Mouse (Mus musculus) spleen, adult 2 months (tissue): ENCODE results near the gene Thsd4. TPM values are rescaled to one million over a fixed set of nuclear protein-coding genes. Genes with fewer than 3 reads are reported as not detected.

Experiments used
- DNase-seq, 2 experiments: peaks; one replicate each; pipeline versions ENCODE4 v3.0.0 to v3.0.0-alpha.2; 2012 to 2021; ENCODE audit warnings: low spot score in 2 of 2, low read depth in 1 of 2
- H3K27ac ChIP-seq: fragments of 200-500 bp; 2 replicates; pipeline ENCODE4 v1.5.1; 2012; ENCODE audit warnings: low read length, inconsistent platforms; ENCODE audit not compliant: insufficient read depth
- H3K27me3 ChIP-seq: fragments of 200-500 bp; 2 replicates; pipeline ENCODE4 v1.6.1; 2012; ENCODE audit warnings: mild to moderate bottlenecking, moderate library complexity, low read length, inconsistent platforms; ENCODE audit not compliant: control insufficient read depth, insufficient read depth
- H3K36me3 ChIP-seq: fragments of 200-500 bp; 2 replicates; pipeline ENCODE4 v1.6.1; 2012; ENCODE audit warnings: mild to moderate bottlenecking, low read length, inconsistent platforms; ENCODE audit not compliant: control insufficient read depth, insufficient read depth
- H3K4me1 ChIP-seq: fragments of 200-500 bp; 2 replicates; pipeline ENCODE4 v1.6.1; 2011; ENCODE audit warnings: inconsistent platforms; ENCODE audit not compliant: control insufficient read depth, insufficient read depth, insufficient read length
- H3K4me3 ChIP-seq: fragments of 200-500 bp; 2 replicates; pipeline ENCODE4 v1.5.1; 2011; ENCODE audit warnings: mild to moderate bottlenecking, inconsistent platforms; ENCODE audit not compliant: insufficient read depth, insufficient read length; ENCODE audit errors: extremely low read depth
- CTCF ChIP-seq: fragments of 200-500 bp; IDR thresholded peaks from 2 replicates; pipeline ENCODE4 v1.5.1; 2011; ENCODE audit warnings: mild to moderate bottlenecking, inconsistent platforms; ENCODE audit not compliant: insufficient read depth, insufficient read length, insufficient replicate concordance; ENCODE audit errors: extremely low read depth
- POLR2A ChIP-seq: fragments of 200-500 bp; IDR thresholded peaks from 2 replicates; pipeline ENCODE4 v1.6.1; 2011; ENCODE audit warnings: low read depth, low read length, inconsistent platforms
- WGBS: fragments of 180-500 bp; shearing (Covaris S2); methylation state at CpG from one replicate; pipeline ENCODE4 v1.1.7; 2018; 5-methylcytosine and 5-hydroxymethylcytosine counted together
- polyA plus RNA-seq: library from polyadenylated mRNA; depleted of rRNA; stranded (reverse); fragments of >200 nt; gene quantifications from 2 replicates; pipeline ENCODE4 v1.2.3, GENCODE M21; 2012

The Thsd4 gene
- polyA plus RNA-seq, 1 experiment = 0.95 TPM

DNA sequence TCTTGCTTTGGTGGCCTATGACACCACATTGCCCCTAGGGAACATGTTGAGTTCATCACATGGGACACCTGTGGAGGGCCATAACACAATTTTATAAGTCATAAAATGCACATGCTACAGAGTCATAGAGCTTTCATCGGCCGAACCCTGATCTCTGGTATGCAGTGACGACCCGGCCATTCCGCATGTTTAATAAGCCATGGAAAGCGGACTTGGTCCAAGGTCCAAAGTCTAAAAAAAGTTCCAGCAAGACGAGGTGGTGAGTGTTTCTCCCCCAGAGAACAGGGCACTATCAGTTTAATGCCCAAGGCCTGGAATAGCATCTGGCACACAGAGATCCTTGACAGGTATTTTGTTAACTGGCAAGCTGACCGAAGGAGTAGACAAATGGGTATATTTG, 204.6 kb downstream of the Thsd4 start:
- Histone ChIP-seq H3K36me3 (no peaks in the 10 kb centered on the region), H3K4me1 (no peaks in the 10 kb centered on the region), H3K27me3 (no peaks in the 10 kb centered on the region), H3K27ac (no peak overlapping the region), H3K4me3 (no peak overlapping the region)
- TF ChIP-seq POLR2A (no peak), CTCF (no peak)
- no peak for DNase-seq
- 95% methylated on average over 8 of the region's 8 CpGs for WGBS

DNA sequence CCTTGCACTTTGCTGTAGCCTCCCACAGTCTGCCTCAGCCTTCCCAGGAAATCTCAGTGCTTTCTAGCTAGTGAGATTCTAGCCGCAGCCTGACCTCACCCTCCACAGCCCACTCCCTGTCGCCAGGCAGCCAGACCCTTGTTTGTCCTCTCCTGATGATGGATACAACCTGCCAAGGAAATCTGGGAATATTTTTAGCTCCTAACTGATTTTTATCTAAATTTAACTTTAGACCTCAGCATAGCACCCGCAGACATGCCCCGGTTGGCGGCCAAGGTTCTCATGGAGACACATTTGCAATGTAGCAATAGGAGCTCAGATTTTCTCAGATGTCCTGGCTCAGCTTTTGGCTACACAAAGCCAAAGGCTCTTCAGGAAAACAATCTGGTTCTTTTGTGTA, 205.3 kb downstream of the Thsd4 start:
- no peaks in the 10 kb centered on the region for H3K4me1 ChIP-seq
- H3K4me3 ChIP-seq = no peak overlapping the region
- 91% methylated on average over 5 of the region's 5 CpGs for WGBS
- H3K27ac ChIP-seq = no peak overlapping the region
- H3K36me3 ChIP-seq = no peaks in the 10 kb centered on the region
- H3K27me3 ChIP-seq = no peaks in the 10 kb centered on the region
- TF ChIP-seq CTCF (no peak), POLR2A (no peak)
- DNase-seq = no peak

DNA sequence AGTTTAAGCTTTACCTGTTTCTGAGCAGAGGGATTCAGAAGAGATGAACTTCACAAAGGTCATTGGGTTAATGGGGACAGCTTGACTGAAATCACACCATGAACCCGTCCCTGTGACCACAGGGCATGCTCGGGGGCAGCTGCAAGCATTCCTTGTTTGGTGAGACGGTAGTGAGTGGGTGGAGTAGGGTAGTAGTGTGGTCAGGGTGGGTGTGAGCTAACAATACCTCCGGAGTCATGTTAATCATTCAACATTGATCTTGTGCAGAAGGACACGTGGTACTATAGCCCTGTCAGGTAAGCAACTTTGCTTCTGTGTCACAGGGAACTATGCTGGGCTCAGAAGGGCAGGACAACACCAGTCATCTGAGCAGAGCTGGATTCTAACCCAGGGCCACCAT, 206.3 kb downstream of the Thsd4 start:
- H3K27ac ChIP-seq = no peak overlapping the region
- WGBS = 81% methylated on average over 5 of the region's 5 CpGs
- H3K27me3 ChIP-seq = no peaks in the 10 kb centered on the region
- DNase-seq = no peak
- no peaks in the 10 kb centered on the region for H3K36me3 ChIP-seq
- no peak overlapping the region for H3K4me3 ChIP-seq
- TF ChIP-seq CTCF (no peak), POLR2A (no peak)
- H3K4me1 ChIP-seq = no peaks in the 10 kb centered on the region

DNA sequence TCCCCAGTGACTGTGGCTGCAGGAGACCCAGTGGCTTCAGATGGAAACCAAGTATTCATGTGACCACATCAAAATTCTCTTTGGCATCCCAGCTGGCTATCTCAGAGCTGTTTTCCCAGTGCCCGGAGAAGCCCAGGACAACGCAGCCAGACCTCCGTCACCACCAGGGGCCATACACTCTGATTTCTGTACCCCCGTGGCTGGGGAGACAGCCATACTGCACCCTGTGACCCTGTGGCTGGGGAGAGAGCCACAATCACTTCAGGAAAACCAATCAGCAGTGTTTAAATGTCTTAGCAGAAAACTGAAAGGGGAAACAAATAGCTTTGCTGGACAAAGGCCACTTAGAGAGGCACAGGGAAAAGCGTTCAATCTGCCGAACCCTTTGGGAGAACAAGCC, 208.2 kb downstream of the Thsd4 start:
- no peaks in the 10 kb centered on the region for H3K27me3 ChIP-seq
- no peak for DNase-seq
- no peak overlapping the region for H3K27ac ChIP-seq
- H3K4me3 ChIP-seq = no peak overlapping the region
- no peaks in the 10 kb centered on the region for H3K4me1 ChIP-seq
- TF ChIP-seq POLR2A (no peak), CTCF (no peak)
- 86% methylated on average over 6 of the region's 6 CpGs for WGBS
- no peaks in the 10 kb centered on the region for H3K36me3 ChIP-seq

GRCm38 (mm10) chr9:60312670-60313069, 209.2 kb downstream of the Thsd4 start:
- 91% methylated on average over 7 of the region's 7 CpGs for WGBS
- no peak overlapping the region for H3K4me3 ChIP-seq
- TF ChIP-seq CTCF (no peak), POLR2A (no peak)

GRCm38 (mm10) chr9:60311594-60312128, 210.2 kb downstream of the Thsd4 start:
- Histone ChIP-seq H3K4me1 (no peaks in the 10 kb centered on the region), H3K27ac (no peak overlapping the region), H3K4me3 (no peak overlapping the region), H3K27me3 (no peaks in the 10 kb centered on the region), H3K36me3 (no peaks in the 10 kb centered on the region)
- 81% methylated on average over 10 of the region's 10 CpGs for WGBS
- no peak for DNase-seq
- TF ChIP-seq CTCF (no peak), POLR2A (no peak)

More at GRCm38 (mm10) chr9:60312670-60313069, 209.2 kb downstream of the Thsd4 start:
- Histone ChIP-seq H3K36me3 (no peaks in the 10 kb centered on the region), H3K27me3 (no peaks in the 10 kb centered on the region), H3K27ac (no peak overlapping the region), H3K4me1 (no peaks in the 10 kb centered on the region)
- no peak for DNase-seq

GRCm38 (mm10) chr9:60310741-60311317, 211.0 kb downstream of the Thsd4 start:
- TF ChIP-seq CTCF = no peak
- no peak for TF ChIP-seq POLR2A
- 92% methylated on average over 8 of the region's 8 CpGs for WGBS
- H3K4me1 ChIP-seq = no peaks in the 10 kb centered on the region
- no peaks in the 10 kb centered on the region for H3K27me3 ChIP-seq
- H3K36me3 ChIP-seq = no peaks in the 10 kb centered on the region
- H3K27ac ChIP-seq = no peak overlapping the region
- H3K4me3 ChIP-seq = no peak overlapping the region
- no peak for DNase-seq
